Mouse (Mus musculus): ENCODE data around the gene Sult6b2. TPM values are rescaled to one million over a fixed set of nuclear protein-coding genes. Genes with fewer than 3 reads are reported as not detected.

Sult6b2 gene
- polyA plus RNA-seq, 1 experiment from 2014 or later = 0.04 TPM

GRCm38 (mm10) chr6:142834911-142835310 is 30.6 kb upstream of the Sult6b2 start:
- no peak for TF ChIP-seq CTCF (IDR thresholded peaks at IDR 0.05)
- POLR2A ChIA-PET = no interaction called here
- CTCF ChIA-PET = interaction anchor here (1.1 to 1.9 kb wide), 3 partner anchors 14 to 23 kb away, joined by 3 to 6 read pairs (median 3); no protein-coding TSS in a partner anchor
- H3K27me3 ChIP-seq = no peaks in the 10 kb centered on the region
- in situ Hi-C loops (cut with MboI; ENCODE audit: low pct_unique_long_range_greater_than_20kb) = no loop called here
- ATAC-seq = no peak
- DNase-seq (ENCODE audit: low read depth, low spot score) = no peak

- DNase-seq (ENCODE audit: low read depth, low spot score) (no peak), ATAC-seq (no peak)
- in situ Hi-C loops (cut with MboI; ENCODE audit: low pct_unique_long_range_greater_than_20kb) = no loop called here
- POLR2A ChIA-PET = no interaction called here
- H3K27me3 ChIP-seq = no peaks in the 10 kb centered on the region
- no peak for TF ChIP-seq CTCF (IDR thresholded peaks at IDR 0.05)
- CTCF ChIA-PET = no interaction called here
These were observed 27.4 kb upstream of the Sult6b2 start for GRCm38 (mm10) chr6:142831706-142832105.

DNA sequence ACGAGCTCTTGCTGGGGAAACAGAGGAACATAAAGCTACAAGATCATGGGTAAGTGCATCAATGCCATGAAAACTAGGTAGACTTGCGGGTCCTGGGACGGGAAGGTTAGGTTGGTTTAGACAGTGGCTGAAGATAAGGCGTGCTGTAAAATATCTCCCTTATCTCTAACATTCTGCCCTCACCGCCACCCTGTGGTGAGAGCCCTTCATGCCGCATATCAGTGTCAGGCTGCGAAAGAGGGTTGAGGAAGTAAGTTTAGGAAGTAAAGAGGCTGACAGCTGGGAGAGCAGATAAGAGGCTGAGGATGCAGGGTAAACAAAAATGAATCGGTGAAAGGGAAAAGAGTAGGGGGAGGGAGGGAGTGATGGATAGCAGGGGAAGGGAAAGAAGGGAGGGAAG is 26.9 kb upstream of the Sult6b2 start:
- H3K27me3 ChIP-seq = no peaks in the 10 kb centered on the region
- DNase-seq (ENCODE audit: low read depth, low spot score) (no peak), ATAC-seq (no peak)
- POLR2A ChIA-PET = no interaction called here
- in situ Hi-C loops (cut with MboI; ENCODE audit: low pct_unique_long_range_greater_than_20kb) = no loop called here
- CTCF ChIA-PET = no interaction called here
- TF ChIP-seq CTCF (IDR thresholded peaks at IDR 0.05) = no peak

DNA sequence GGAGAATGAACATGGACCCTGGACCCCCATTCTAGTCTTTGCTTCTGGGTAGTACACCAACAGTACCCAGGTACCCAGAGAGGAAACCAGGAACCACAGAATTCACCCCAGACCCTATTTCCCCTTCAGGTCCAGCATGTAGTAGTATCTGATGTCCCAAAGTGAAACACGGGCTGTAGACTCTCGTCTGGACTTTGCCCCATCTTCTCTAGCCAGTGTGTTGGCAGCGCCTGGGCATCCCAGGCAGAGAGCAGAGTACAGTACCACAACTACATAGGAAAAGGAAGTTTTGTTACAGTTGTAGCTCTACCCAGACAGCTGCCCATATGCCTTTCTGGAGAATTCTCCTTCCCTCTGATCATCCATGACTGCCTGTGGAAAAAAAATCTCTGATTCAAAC is 25.9 kb upstream of the Sult6b2 start:
- no peak for TF ChIP-seq CTCF (IDR thresholded peaks at IDR 0.05)

DNA sequence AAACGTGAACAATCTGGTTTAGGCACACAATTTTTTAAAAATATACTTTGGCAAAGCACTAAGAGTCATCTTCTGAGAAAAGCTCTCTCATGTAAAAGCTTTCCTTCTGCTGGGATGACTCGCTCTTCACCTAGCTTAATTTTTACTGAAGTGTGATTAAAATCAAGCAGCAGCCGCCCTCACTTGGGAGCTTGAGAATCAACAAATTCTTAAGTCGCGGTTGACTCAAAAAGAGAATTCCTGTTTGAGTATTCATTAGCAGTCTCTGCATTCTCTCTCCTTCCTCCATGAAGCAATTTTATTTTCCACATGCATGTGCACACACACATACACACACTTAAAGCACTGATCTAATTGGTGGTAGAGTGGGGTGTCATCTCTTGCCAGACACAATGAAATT is 21.1 kb upstream of the Sult6b2 start:
- ChIA-PET CTCF (interaction anchor here (1.0 to 2.3 kb wide), 7 partner anchors 9 to 139 kb away, joined by 3 to 9 read pairs (median 4); partner anchors contain the start of gene St8sia1), POLR2A (no interaction called here)
- DNase-seq (ENCODE audit: low read depth, low spot score) (no peak), ATAC-seq (no peak)
- in situ Hi-C loops (cut with MboI; ENCODE audit: low pct_unique_long_range_greater_than_20kb) = no loop called here
- H3K27me3 ChIP-seq = no peaks in the 10 kb centered on the region
- no peak for TF ChIP-seq CTCF (IDR thresholded peaks at IDR 0.05)

More for the DNA sequence above, 25.9 kb upstream of the Sult6b2 start:
- in situ Hi-C loops (cut with MboI; ENCODE audit: low pct_unique_long_range_greater_than_20kb) = no loop called here
- ChIA-PET POLR2A (no interaction called here), CTCF (no interaction called here)
- no peaks in the 10 kb centered on the region for H3K27me3 ChIP-seq
- ATAC-seq = no peak
- DNase-seq (ENCODE audit: low read depth, low spot score) = no peak

DNA sequence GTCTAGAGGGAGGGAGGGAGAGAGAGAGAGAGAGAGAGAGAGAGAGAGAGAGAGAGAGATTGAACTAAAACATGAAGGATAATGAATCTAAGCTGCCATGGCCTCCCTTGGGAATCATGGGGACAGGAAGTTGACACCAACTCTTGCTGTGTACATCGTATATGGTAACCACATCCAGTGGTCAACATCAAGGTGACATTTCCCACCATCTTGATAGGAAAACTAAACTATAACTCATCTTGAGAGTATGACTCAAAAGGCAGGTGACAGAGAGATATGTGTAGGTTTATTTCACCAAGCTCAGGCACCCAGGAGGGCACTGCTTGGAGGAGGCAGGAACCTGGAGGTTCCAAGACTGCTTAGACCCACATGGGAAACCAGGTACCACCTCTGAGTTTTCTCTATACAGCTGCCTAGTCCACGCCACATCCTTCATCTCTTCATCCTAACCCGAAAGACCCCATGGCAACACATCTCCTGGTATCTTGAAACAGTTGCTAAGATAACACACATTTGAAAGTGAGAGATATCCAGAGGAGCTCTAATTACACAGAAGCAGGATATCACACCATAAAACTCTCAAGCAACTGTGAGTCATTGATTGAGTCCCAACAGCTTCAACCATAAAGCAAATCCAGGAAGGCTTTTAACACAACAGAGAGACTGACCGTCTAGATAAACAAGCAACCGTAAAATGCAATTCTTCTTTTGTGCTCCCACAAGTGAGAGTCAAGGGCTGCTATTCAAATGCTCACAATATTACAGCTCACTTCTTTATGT is 18.9 kb upstream of the Sult6b2 start:
- CTCF ChIA-PET = no interaction called here
- POLR2A ChIA-PET = no interaction called here
- DNase-seq (ENCODE audit: low read depth, low spot score) = no peak
- ATAC-seq = no peak
- H3K27me3 ChIP-seq = no peaks in the 10 kb centered on the region
- no peak for TF ChIP-seq CTCF (IDR thresholded peaks at IDR 0.05)
- in situ Hi-C loops (cut with MboI; ENCODE audit: low pct_unique_long_range_greater_than_20kb) = no loop called here

DNA sequence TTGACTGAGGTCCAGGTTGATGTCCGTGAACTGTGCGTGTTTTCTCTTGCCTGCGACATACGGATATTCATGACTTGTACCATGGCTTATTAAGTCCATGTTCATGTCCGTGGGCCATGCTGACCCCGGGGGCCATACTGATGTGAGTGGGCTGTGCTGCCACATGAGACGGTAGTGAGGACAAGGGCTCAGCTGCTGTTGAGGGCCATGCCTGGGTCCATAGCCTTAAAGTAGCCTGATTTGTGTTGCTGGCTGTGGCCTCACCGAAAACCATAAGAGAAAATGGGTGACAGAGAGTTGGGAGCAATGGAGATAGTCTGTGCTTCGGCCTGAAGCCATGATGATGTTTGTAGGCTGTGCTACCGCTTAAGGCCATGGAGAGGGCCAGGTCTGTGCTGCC is 14.0 kb upstream of the Sult6b2 start:
- POLR2A ChIA-PET = no interaction called here
- CTCF ChIA-PET = no interaction called here
- no peaks in the 10 kb centered on the region for H3K27me3 ChIP-seq
- DNase-seq (ENCODE audit: low read depth, low spot score) (no peak), ATAC-seq (no peak)
- TF ChIP-seq CTCF (IDR thresholded peaks at IDR 0.05) = no peak
- in situ Hi-C loops (cut with MboI; ENCODE audit: low pct_unique_long_range_greater_than_20kb) = no loop called here

GRCm38 (mm10) chr6:142815513-142815912 is 11.2 kb upstream of the Sult6b2 start:
- POLR2A ChIA-PET = no interaction called here
- CTCF ChIA-PET = interaction anchor here (0.8 to 2.1 kb wide), 4 partner anchors 10 to 150 kb away, joined by 3 to 7 read pairs (median 4); no protein-coding TSS in a partner anchor
- in situ Hi-C loops (cut with MboI; ENCODE audit: low pct_unique_long_range_greater_than_20kb) = no loop called here
- ATAC-seq (no peak), DNase-seq (ENCODE audit: low read depth, low spot score) (no peak)
- H3K27me3 ChIP-seq = no peaks in the 10 kb centered on the region
- no peak for TF ChIP-seq CTCF (IDR thresholded peaks at IDR 0.05)

GRCm38 (mm10) chr6:142814495-142814921 is 10.2 kb upstream of the Sult6b2 start:
- peak; percentile 93 for TF ChIP-seq CTCF (IDR thresholded peaks at IDR 0.05)
- ChIA-PET POLR2A (no interaction called here), CTCF (interaction anchor here (0.7 to 2.1 kb wide), 4 partner anchors 11 to 33 kb away, joined by 4 to 7 read pairs (median 4); no protein-coding TSS in a partner anchor)
- DNase-seq (ENCODE audit: low read depth, low spot score) (no peak), ATAC-seq (peak; percentile 72)
- in situ Hi-C loops (cut with MboI; ENCODE audit: low pct_unique_long_range_greater_than_20kb) = no loop called here
- H3K27me3 ChIP-seq = no peaks in the 10 kb centered on the region

GRCm38 (mm10) chr6:142814011-142814410 is 9.7 kb upstream of the Sult6b2 start:
- ChIA-PET POLR2A (no interaction called here), CTCF (interaction anchor here (0.7 to 2.1 kb wide), 4 partner anchors 12 to 33 kb away, joined by 4 to 7 read pairs (median 4); no protein-coding TSS in a partner anchor)
- H3K27me3 ChIP-seq = no peaks in the 10 kb centered on the region
- DNase-seq (ENCODE audit: low read depth, low spot score) (no peak), ATAC-seq (no peak)
- in situ Hi-C loops (cut with MboI; ENCODE audit: low pct_unique_long_range_greater_than_20kb) = no loop called here
- no peak for TF ChIP-seq CTCF (IDR thresholded peaks at IDR 0.05)

GRCm38 (mm10) chr6:142812969-142813368 is 8.7 kb upstream of the Sult6b2 start:
- no peaks in the 10 kb centered on the region for H3K27me3 ChIP-seq
- CTCF ChIA-PET = interaction anchor here (1.3 kb wide), 1 partner anchor 13 kb away, joined by 3 read pairs; no protein-coding TSS in a partner anchor
- in situ Hi-C loops (cut with MboI; ENCODE audit: low pct_unique_long_range_greater_than_20kb) = no loop called here
- TF ChIP-seq CTCF (IDR thresholded peaks at IDR 0.05) = no peak
- DNase-seq (ENCODE audit: low read depth, low spot score) (no peak), ATAC-seq (no peak)
- POLR2A ChIA-PET = no interaction called here
